Mouse (Mus musculus) thymus, adult 2 months (tissue): ENCODE measurements around the gene Cdk10. TPM values are rescaled to one million over a fixed set of nuclear protein-coding genes. Genes with fewer than 3 reads are reported as not detected.

Source experiments
- DNase-seq: peaks from one replicate; pipeline ENCODE4 v3.0.0; 2021
- H3K27ac ChIP-seq: fragments of 200-500 bp; 2 replicates; pipeline ENCODE4 v1.5.1; 2012; ENCODE audit warnings: low read length, control low read depth; ENCODE audit not compliant: control insufficient read depth, insufficient read depth
- H3K27me3 ChIP-seq: fragments of 200-500 bp; 2 replicates; pipeline ENCODE4 v1.6.1; 2012; ENCODE audit warnings: mild to moderate bottlenecking, low read length, moderate library complexity, mixed read lengths; ENCODE audit not compliant: control insufficient read depth, insufficient read depth
- H3K36me3 ChIP-seq: fragments of 200-500 bp; 2 replicates; pipeline ENCODE4 v1.6.1; 2012; ENCODE audit warnings: mild to moderate bottlenecking, low read length, moderate library complexity; ENCODE audit not compliant: control insufficient read depth, insufficient read depth
- H3K4me1 ChIP-seq: fragments of 200-500 bp; replicated peaks from 2 replicates; pipeline ENCODE4 v1.6.1; 2012; ENCODE audit warnings: low read length; ENCODE audit not compliant: control insufficient read depth, insufficient read depth
- H3K4me3 ChIP-seq: fragments of 200-500 bp; 2 replicates; pipeline ENCODE4 v1.5.1; 2012; ENCODE audit warnings: mild to moderate bottlenecking, low read length, control low read depth, moderate library complexity; ENCODE audit not compliant: control insufficient read depth, insufficient read depth
- CTCF ChIP-seq: fragments of 200-500 bp; IDR thresholded peaks from 2 replicates; pipeline ENCODE4 v1.5.1; 2012; ENCODE audit warnings: mild to moderate bottlenecking, control low read depth, low read length, moderate library complexity, borderline replicate concordance; ENCODE audit not compliant: control insufficient read depth, poor library complexity, insufficient read depth; ENCODE audit errors: extremely low read depth
- POLR2A ChIP-seq: fragments of 200-500 bp; IDR thresholded peaks from 2 replicates; pipeline ENCODE4 v1.6.1; 2012; ENCODE audit warnings: mild to moderate bottlenecking, low read length, control low read depth, moderate library complexity; ENCODE audit not compliant: control insufficient read depth, poor library complexity, insufficient read depth; ENCODE audit errors: extremely low read depth
- WGBS: fragments of 180-500 bp; shearing (Covaris S2); methylation state at CpG from one replicate; pipeline ENCODE4 v1.1.7; 2018; 5-methylcytosine and 5-hydroxymethylcytosine counted together
- polyA plus RNA-seq: library from polyadenylated mRNA; depleted of rRNA; stranded (reverse); fragments of >200 nt; gene quantifications from 2 replicates; pipeline ENCODE4 v1.2.3, GENCODE M21; 2012

The Cdk10 gene
- polyA plus RNA-seq, 1 experiment, result 70.8 TPM

- H3K27me3 ChIP-seq, result no peaks in the 10 kb centered on the region
- no peak for DNase-seq
- H3K27ac ChIP-seq, result no peak overlapping the region
- 95% methylated on average over 10 of the region's 10 CpGs for WGBS
- no peak for TF ChIP-seq CTCF
- TF ChIP-seq POLR2A, result no peak
- peaks cover 21% of the 10 kb centered on the region for H3K36me3 ChIP-seq
- H3K4me1 ChIP-seq, result no peaks in the 10 kb centered on the region
- no peak overlapping the region for H3K4me3 ChIP-seq
These were observed 46.5 kb downstream of the Cdk10 start for GRCm38 (mm10) chr8:123271147-123271546.

GRCm38 (mm10) chr8:123271901-123272300 is 47.3 kb downstream of the Cdk10 start:
- Histone ChIP-seq H3K4me3 (no peak overlapping the region), H3K27me3 (no peaks in the 10 kb centered on the region), H3K4me1 (no peaks in the 10 kb centered on the region), H3K36me3 (peaks cover 13% of the 10 kb centered on the region), H3K27ac (no peak overlapping the region)
- TF ChIP-seq POLR2A (no peak), CTCF (no peak)
- no peak for DNase-seq
- 86% methylated on average over 4 of the region's 4 CpGs for WGBS

- TF ChIP-seq CTCF (no peak), POLR2A (no peak)
- Histone ChIP-seq H3K27ac (no peak overlapping the region), H3K4me1 (no peaks in the 10 kb centered on the region), H3K27me3 (no peaks in the 10 kb centered on the region), H3K4me3 (no peak overlapping the region), H3K36me3 (no peaks in the 10 kb centered on the region)
- 95% methylated on average over 5 of the region's 5 CpGs for WGBS
- DNase-seq, result no peak
These were observed 49.8 kb downstream of the Cdk10 start for GRCm38 (mm10) chr8:123274447-123274846.

- TF ChIP-seq CTCF (no peak), POLR2A (no peak)
- no peak overlapping the region for H3K4me3 ChIP-seq
- 95% methylated on average over 12 of the region's 12 CpGs for WGBS
- H3K27ac ChIP-seq, result no peak overlapping the region
- H3K36me3 ChIP-seq, result no peaks in the 10 kb centered on the region
- DNase-seq, result no peak
- no peaks in the 10 kb centered on the region for H3K27me3 ChIP-seq
- H3K4me1 ChIP-seq, result no peaks in the 10 kb centered on the region
These were observed 50.5 kb downstream of the Cdk10 start for GRCm38 (mm10) chr8:123275096-123275495.

- WGBS, result 86% methylated on average over 7 of the region's 7 CpGs
- no peak overlapping the region for H3K4me3 ChIP-seq
- no peak for TF ChIP-seq POLR2A
- TF ChIP-seq CTCF, result no peak
- no peaks in the 10 kb centered on the region for H3K27me3 ChIP-seq
- DNase-seq, result no peak
- no peaks in the 10 kb centered on the region for H3K4me1 ChIP-seq
- no peak overlapping the region for H3K27ac ChIP-seq
- H3K36me3 ChIP-seq, result no peaks in the 10 kb centered on the region
These were observed 53.8 kb downstream of the Cdk10 start for GRCm38 (mm10) chr8:123278445-123278844.

GRCm38 (mm10) chr8:123279828-123280227 is 55.2 kb downstream of the Cdk10 start:
- Histone ChIP-seq H3K27ac (no peak overlapping the region), H3K36me3 (no peaks in the 10 kb centered on the region), H3K4me3 (no peak overlapping the region), H3K27me3 (no peaks in the 10 kb centered on the region), H3K4me1 (no peaks in the 10 kb centered on the region)
- DNase-seq, result no peak
- TF ChIP-seq POLR2A (no peak), CTCF (no peak)
- 89% methylated on average over 4 of the region's 4 CpGs for WGBS
